Mouse (Mus musculus) layer of hippocampus, adult 9-10 months (tissue): Measurements from ENCODE around the gene Cd274.

ENCODE experiments used
- DNase-seq: peaks from one replicate; pipeline ENCODE4 v3.0.0; 2022; ENCODE audit warnings: low spot score

Cd274 gene

DNA sequence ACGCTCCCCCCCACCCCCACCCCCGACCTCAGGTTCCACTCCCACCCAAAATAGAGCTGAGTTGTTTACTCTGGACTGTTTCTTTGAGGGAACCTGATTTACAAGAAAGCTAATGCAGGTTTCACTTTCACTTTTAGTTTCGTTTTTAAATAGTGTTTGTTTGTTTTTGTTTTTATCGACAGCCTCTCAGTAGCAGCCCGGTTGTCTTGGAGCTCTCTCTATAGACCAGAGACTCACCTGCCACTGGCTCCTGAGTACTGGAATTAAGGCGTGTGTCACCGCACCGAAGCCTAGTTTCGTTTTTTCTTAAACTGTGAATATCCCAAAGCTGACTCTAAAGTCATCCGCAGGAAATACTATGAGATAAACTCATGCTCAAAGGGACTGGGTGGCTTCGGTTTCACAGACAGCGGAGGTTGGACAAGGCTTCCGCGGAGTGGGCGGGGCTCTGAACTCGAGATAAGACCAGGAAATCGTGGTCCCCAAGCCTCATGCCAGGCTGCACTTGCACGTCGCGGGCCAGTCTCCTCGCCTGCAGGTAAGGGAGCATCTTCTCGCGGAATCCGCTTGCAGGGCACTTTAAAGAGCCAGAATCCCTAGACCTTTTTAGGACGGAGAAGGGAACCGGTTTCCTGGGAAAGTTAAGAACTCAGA lies at the start of gene Cd274, which contains the start of gene Plgrkt:
Gene Cd274, plus strand, starts transcription at position 487 of the 654 bp plus-strand sequence.
Gene Plgrkt, minus strand, starts transcription at position 422 of the 654 bp plus-strand sequence.
- no peak for DNase-seq

DNA sequence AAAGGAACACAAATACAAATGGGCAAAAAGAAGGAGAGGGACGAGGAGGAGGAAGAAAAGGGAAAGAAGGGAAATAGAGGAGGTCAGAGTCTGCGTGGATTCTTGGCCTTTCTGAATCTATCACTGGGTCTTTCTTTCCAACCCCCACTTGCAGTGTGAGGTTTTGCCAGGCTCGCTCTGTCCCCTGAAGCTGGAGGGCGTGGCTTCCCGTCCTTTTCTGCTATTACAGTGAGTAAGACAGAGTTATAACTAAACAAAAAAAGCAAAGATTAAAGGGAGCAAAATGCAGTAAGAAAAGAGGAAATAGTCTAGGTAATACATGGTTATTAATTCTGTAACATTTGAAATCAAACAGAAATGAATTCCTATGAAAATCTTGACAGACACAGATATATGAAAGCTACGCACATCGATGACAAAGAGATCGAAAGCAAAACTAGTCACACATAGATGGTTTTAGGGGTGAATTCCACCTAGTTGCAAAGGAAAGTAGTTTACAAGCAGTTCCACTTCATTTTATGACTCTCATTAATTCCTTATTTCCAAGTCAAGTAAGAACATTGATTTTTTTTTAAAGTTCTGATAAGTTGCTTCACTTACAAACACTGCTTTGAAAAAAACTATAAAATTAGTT lies 43.7 kb upstream of the Cd274 start:
- no peak for DNase-seq

DNA sequence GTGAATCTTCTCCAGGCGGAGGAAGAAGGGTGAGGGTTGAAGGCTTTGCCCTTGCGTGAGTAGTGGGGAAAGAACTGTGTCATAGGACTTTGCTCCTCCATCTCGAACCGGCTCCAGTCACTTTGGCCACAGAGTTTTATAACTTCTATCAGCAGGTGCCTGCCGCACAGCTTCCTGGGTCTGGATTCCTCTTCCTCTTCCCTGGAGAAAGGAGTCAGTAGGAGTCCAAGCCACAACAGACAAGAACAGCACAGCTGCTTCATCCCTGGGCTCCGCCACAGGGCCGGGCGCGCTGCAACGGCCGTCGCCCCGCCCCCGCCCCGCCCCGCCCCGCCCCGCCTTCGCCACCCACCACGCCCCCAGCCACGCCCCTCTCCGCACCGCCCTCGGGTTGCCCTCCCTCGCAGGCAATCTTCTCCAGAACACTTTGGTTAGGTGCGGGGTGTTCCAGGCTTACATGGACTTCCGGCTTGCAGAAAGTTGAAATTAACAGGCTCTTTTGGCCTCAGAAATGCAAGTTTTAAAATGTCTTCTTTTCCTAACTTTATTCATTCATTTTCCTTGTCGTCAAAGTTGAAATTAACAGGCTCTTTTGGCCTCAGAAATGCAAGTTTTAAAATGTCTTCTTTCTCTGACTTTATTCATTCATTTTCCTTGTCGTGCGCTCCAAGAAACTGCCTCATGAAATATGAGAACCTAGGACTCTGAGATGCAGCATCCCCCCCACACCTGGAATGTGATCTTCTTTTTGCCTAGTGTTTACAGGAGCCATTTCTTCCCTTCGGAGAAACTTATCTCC lies 42.0 kb upstream of the Cd274 start, which contains the start of gene Insl6:
Gene Insl6, minus strand, starts transcription at position 304 of the 799 bp plus-strand sequence.
- no peak for DNase-seq

DNA sequence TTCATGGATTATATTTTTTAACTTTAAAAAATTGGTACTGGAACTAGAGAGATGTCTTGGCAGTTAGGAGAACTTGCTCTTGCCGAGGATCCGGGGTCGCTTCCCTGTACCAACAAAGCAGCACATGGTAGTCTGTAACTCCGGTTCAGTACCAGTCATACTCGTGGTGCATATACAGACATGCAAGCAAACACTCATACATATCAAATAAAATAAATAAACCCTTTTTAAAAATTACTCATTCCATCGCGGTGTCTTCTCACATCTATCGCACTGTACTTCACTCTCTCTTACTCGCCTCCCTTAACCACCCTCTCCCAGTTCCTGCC lies 41.4 kb upstream of the Cd274 start:
- DNase-seq, result no peak

DNA sequence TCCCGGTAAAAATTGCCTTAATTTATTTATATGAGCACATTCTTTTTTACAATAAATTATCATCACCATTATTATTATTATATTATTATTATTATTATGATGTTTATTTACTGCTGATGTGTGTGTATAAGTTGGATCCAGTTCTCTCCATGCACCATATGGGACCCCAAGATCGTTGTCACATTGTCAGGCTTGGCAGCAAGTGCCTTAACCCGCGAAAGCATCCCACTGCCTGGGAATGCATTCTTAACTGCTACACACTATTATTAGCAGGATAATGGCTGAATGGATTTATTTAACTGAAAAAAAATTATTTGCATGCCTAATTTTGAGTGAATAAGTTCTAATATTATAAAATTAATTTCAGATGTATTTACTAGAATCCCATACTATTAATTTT lies 40.9 kb upstream of the Cd274 start:
- DNase-seq, result no peak

DNA sequence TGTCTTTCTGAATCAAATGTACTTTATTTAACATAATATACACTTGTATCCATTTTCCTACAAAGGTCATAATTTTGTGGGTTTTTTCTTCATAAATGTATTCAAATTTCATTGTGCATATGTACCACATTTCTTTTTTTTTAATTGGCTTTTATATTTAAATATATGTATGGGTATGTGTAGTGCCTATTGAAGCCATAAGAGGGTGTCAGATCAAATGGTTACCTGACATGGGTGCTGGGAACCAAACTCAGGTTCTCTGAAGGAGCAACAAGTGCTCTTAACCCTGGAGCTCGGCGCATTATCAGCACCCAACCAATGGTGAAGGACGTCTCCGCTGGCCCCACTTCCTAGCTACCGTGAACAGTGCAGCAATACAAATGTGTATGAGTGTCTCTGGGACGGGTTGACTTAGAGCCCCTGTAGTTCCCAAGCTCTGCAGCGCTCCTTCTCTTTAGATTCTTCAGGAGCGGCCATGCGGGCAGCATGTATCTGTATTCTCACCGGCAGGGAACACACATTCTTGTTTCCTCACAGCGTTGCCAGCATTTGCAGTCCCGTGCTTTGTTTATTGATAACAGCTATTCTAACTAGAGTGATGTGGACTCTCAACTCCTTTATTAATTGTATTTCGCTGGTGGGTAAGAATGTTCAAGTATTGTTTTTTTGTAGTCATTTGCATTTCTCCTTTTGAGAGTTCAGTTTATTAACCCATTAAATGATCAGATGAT lies 40.3 kb upstream of the Cd274 start:
- DNase-seq, result no peak

DNA sequence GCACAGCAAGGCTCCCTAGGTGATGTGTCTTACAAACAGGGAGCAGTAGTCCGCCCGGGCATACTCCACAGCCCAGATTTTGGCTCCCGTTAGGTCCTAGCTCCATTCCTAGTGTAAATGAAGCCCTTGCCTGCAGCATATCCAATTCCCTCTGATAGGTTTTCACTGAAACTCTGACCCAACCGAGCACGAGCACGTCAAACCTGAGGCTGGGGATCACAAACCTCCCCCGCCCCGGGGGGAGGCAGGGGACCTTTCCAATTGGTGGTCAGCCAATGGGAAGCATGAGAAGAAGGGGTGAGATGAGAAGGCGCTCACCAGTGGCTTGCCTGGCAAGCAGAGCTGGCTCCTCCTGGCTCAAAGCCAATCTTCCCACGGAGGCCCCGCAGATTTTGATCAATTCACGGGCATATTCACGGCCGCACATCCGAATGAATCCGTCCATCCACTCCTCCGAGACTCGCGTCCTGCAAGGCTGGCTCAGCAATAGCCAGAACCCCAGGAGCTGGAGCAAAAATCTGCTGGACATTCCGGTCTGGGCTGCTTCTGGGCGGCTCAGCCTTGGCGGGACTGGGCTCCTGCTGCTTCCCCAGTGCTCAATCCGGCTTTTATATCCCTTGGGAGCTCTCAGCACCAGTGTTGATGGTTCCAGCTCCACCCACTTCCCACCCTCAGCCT lies 33.0 kb upstream of the Cd274 start, which contains the start of gene Rln1:
Gene Rln1, minus strand, starts transcription at position 603 of the 678 bp plus-strand sequence.
- no peak for DNase-seq

DNA sequence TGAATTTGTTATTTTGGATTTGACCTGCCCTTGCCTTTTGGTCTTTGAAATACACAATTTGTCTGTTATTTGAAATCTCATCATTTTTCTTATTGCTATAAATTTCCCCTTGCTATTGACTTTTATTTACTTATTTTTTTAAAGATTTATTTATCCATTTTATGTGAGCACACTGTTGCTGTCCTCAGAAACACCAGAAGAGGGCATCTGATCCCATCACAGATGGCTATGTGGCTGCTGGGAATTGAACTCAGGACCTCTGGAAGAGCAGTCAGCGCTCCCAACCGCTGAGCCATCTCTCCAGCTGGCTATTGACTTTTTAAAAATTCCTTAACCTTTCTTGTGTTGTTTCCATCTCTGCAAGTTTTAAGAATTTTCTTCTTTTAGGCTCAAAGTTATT lies 30.6 kb upstream of the Cd274 start:
- no peak for DNase-seq

DNA sequence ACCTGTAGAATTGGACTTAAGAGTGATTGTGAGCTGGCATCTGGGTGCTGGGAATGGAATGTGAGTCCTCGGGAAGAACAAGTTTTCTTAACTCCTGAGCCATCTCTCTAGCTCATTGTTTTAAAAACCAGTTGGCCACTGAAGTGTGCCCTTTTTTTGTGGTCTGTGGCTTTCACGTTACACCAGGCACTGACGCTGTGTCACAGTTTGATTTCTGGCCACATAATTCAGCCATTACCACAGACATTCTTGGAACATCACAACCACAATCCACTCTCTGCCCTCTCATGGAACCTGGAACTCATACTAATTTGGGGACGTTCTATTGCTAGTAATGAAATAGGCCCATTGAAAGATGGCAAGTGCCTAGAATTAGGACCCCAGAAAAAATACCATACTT lies 26.2 kb upstream of the Cd274 start:
- no peak for DNase-seq

DNA sequence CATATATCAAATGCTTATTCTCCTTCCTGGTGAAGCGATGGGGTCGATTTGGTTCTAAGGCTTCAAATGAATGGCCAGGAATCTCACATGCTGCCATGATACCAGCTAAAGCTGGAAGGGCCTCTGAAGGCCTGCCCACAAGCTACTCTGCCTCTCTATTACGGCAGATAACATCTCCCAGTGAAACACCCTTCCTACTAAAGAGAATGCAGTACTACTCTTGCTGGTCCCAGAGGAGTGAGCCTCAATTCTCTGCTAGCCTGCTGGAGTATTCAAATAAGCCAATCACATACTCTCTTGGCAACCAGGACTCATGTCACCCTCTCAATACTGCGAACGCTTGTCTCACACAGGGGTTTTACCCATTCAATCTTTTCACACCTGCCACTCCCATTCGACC lies 25.0 kb upstream of the Cd274 start:
- DNase-seq, result no peak

DNA sequence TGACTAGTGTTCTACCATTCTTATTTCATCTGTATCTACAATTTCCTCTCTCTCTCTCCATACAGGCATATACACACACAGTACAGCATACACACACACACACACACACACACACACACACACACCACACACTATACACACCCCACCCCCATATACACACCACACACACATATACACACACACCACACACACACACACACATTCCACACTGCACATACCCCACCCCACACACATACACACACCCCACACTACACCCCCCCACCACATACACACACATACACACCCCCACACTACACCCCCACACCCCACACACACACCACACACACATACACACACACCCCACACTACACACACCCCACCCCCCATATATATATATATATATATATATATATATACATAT lies 22.4 kb upstream of the Cd274 start:
- no peak for DNase-seq

DNA sequence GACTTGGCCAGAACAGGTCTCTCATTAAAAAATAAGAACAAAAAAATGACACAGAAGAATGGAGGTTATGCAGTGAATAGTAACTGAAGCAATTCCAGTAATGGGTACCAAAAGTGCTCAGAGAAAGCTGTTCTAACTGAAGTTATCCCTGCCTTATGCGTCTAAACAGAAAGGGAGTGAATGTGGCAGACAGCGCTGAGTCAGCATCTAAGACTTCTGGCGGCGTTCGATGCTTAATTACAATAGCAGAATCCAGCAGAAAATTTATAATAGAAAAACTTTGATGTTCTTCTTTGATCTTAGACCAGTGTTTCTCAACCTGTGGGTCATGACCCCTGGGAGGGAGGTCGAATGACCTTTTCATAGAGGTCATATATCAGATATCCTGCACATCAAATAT lies 21.6 kb upstream of the Cd274 start:
- no peak for DNase-seq

DNA sequence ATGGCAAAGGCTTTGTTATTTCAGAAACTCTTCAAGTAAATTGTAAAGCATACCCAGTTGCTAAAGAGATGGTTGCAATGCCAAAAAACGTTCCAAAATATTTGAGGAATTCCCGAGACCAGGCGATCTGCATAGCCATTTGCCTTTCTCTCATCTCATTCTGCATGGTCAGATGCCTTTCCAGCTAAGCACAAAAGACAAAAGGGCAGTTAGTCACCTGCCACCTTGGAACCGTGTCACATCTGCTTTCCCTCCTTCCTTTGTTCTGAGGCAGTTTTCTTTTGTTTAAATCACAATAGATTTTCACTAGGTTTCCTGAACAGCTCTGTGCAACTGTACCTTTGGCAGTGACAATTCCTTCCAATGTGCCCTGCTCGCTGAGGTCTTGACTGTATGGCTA lies 16.3 kb upstream of the Cd274 start:
- DNase-seq, result no peak

DNA sequence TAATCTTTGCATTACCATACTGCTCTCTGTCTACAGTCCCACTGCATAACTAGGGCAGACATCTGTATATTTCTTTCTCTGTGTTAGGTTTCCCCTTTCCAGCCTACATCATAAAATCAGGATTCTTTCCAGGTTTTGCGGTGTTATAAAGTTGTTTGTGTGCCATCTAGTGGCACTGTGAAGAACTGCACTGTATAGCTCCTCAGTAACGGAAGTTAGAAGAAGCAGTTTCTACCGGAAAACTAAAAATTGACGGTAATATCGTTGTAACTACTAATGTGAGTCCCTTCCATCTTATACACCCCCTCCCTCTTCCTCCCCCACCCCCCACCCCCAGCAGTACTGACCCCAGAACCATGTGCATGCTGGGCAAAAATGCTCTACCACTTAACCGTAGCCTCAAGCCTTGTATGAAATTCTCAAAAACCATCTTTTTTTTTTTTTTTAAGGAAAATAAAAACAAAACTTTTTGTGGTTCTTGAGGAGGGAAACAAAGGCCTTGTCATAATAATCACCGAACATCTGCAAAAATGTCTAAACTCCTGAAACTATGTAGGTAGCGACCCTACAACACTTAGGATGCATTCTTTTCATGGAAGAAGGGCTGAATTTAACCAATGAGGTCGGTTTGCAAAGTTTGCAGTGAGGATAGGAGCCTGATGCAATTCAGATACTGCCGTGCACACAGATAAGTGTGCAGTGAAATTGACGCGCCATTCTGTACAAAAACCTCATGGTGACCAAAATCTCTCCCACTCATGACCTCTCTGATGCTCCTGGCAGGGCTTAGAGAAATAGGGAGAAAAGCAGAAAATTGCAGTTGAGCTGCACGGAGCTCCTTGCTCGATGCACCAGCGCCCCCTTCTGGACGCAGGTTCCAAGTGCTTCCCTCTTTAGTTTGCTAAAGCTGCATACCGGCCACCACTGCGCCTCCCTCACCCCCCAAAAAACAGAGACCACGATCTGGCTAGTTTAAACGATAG lies 12.1 kb upstream of the Cd274 start:
- no peak for DNase-seq

DNA sequence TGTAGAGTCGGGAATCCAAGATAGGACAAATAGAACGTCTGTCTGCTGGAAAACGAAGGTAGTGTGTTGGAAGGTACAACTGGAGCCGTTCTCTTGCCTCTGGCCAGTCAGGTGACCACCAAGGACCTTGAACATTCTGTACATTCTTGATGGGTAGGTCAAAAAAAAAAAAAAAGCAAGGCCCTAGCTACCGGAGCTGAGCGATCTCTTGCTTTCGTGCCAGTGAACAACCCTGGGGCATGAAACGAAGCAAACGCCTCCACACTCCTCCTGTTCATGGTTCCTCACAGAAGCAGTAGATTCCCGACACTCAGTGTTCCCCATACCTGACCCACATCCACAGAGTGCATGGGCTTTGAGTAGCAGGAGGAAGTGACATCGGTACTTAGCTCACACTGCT lies 11.0 kb upstream of the Cd274 start:
- no peak for DNase-seq

DNA sequence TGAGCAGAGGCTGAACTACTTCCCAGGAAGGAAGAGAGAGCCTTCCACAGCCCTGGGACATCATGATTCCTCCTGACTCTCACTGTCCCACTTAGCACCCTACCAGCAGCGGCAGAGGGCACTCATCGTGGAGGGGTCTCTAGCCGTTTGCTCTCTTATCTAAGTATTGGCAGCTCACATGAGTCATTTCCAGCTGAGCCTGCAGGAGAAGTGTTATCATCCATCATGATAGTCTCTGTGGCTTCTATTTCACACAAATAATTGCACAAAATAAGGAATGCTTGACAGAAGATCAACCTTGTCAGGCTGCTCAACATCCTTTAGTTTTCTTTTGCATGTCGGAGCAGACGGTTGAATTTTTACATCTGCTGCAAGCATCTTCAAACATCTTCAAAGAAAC lies 7.0 kb upstream of the Cd274 start:
- no peak for DNase-seq

DNA sequence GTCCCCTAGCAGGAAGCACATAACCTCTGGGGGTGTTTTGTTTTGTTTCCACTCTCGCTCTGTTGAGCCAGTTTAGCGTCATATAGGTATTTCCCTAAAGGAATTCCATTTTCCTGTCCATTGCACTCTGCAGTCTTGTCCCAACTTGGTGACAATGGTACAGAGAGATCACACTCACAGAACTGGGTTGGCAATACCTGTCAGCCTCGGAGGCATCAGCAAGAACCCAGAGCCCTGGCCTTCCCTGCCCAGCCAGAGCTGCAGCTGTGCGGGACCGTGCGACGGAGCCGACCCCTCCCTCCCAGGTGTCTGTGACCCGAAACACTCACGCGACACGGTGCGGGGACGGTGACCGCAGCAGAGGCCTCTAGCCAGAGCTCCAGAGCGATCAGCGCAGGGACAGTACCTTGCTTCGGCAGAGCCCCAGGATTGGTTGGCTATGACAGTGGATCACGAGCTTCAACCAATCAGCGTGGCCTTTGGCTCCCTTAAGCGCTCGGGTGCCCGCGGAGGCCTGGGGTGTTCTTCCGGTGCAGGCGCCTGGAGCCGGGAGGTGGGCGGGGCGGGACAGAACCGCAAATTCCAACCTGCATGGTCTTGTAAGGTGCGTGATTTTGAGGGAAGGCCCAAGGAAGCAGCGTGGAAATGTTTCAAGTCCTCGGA lies 5.7 kb upstream of the Cd274 start:
- DNase-seq, result peak; percentile 79

DNA sequence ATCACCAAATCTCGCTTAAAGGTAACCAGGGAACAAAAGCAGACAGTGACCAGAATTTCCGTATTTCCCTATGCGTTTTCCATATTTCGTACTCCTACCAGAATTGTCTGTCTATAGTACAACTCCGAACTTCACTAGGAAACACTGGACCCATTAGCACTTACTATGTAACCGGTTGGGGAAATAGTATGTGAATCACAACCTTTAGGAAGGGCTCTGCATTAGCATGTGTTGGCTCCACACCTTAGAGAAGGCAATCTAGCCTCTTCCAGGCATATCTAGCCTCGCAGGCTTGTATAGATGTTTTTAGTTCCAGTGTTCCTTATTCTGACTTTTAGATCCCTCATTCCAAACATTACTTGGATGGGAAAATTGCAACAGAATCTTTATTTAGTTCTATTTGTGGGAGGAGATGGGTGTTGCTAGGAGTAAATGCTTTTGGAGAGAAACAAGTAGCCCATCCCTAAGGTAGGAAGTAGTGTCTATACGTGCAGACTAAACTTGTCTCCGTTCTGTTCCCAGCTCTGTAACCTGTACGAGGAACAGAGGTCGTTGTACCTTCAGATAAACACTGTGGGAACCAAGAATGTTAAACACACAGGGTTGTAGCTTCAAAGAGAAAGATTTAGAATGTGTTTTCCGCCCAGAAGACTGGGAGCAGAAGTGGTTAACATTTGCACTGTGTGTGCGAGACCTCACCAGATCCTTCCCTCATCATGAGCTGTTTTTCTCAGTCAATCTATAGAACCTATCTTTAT lies 4.9 kb upstream of the Cd274 start:
- DNase-seq, result no peak

DNA sequence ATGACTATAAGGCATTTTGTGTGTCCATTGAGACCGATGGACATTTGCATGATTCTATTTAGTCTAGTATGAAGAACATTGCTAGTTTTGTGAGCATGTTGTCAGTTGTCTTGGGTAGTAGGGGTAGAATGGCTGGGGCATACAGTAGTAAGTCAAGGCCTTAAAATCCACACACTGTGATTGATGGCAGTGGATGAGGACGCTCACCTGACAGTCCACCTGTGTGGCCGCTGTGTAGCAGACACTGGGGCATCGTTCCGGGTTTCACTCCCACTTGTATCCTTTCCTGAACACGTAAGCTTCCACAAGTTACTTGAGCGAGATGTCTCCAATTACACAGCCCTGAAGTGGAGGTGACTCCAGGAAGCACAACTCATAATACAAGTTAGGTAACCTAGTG lies 3.7 kb upstream of the Cd274 start:
- DNase-seq, result no peak
